Mouse (Mus musculus) CD4-positive, CD25-positive, alpha-beta regulatory T cell (primary cell): ENCODE measurements around the gene Gm21488. TPM values are rescaled to one million over a fixed set of nuclear protein-coding genes. Genes with fewer than 3 reads are reported as not detected.

ENCODE experiments used
- polyA plus RNA-seq: library from polyadenylated mRNA; unstranded; fragments of 100-300 nt; shearing (Covaris generic); gene quantifications from one replicate; pipeline ENCODE4 v1.2.1, GENCODE M21; 2017

Gm21488 gene
- not detected for polyA plus RNA-seq

DNA sequence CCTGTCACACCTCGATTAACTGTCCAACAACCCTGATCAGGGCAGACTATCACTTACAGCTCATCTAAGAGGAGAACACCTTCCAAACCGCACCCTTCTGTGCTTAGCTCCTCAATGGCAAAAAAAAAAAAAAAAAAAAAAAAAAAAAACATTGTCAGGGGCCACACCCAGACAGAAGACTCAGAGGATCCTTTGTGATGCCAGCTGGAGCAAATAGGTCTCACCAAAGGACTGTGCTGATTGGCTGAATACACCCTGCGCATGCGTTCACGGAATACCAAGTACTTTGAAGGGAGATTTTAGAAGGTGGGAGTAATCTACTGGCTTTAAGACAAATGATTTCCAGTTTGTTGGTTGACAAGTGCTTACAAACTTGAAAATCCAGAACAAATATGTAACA, at the start of gene Gm21488:
Gene Gm21488, minus strand, starts transcription at position 101 of the 400 bp plus-strand sequence.

